Mouse (Mus musculus) midbrain, embryonic 15.5 days (tissue): ENCODE measurements around the gene Sirpb1b. TPM values are rescaled to one million over a fixed set of nuclear protein-coding genes. Genes with fewer than 3 reads are reported as not detected.

Experiments
- polyA plus RNA-seq: library from polyadenylated mRNA; unstranded; fragments of >200 nt; fragmentation: Nextera tagmentation; extraction: Ambion mirVana; gene quantifications from 2 replicates; pipeline ENCODE4 v1.2.1, GENCODE M21; 2015

Sirpb1b gene
- polyA plus RNA-seq, 1 experiment from 2014 or later = not detected

Other genes starting within 250 kb of the Sirpb1b start
- not detected in 2 replicates for gene Gm9733, start 242.8 kb downstream of the Sirpb1b start, polyA plus RNA-seq
- gene Sirpb1a, start 148.5 kb downstream of the Sirpb1b start, polyA plus RNA-seq = not detected in 2 replicates